Mouse (Mus musculus): ENCODE data around the gene Foxp1. TPM values are rescaled to one million over a fixed set of nuclear protein-coding genes. Genes with fewer than 3 reads are reported as not detected.

Foxp1 gene
- total RNA-seq, 2 experiments from 2014 or later: 44.7 to 51.6 TPM

DNA sequence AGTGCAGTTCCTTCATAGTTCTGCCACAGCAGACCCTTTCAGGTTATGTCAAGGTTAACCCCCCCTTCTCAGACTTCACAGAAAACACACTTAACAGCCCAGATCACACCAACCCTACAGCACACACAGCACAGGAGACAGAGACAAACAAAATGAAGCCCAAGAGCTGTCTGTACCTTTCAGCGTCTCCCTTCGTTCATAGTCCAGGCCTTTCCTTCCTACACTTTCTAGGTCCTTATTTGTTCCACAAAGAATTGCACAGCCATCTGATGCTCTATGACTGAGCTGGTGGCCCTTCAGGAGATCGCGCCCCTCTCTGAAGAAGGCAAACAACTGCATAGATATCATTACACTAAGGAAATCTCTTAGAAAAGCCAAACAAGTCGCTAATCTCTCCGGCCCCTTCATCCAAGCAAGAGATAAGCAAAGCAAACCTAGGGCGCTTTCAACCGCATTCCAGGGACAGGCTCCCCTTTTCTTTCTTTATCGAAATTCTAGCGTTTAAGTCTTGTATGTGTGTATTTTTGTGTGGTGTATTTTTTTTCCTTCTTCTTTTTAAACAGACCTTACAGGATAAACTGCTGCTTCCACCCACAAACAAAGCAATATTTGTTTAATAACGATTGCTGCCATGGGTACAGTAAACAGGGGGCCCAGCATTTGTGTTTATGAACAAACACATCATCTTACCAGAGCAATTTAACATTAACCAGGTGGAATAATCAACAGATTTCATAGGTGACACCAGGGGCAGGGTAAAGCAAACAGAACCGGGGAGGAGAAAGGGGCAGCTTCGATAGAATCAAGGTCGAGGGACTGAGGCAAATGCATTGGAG is 349.2 kb downstream of the Foxp1 start:
- DNase-seq: no peak

DNA sequence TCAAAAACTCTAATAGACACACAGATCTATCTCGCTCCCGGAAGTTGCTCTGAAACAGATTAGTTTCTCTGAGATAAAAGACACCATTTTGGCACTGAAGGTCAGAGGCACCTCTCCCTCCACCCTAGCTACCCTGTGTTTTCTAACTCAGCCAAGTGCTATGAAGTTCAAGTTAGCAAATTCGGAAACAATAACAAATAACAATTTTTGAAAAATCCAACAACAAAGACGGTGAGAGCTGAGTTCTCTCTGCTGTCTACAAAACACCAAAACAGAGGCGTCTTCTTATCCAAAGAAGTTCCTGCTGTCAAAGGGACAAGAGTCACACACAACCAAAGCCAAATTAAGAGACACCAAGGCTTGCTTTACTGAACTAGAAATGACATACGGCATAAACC is 349.9 kb downstream of the Foxp1 start:
- DNase-seq: no peak

DNA sequence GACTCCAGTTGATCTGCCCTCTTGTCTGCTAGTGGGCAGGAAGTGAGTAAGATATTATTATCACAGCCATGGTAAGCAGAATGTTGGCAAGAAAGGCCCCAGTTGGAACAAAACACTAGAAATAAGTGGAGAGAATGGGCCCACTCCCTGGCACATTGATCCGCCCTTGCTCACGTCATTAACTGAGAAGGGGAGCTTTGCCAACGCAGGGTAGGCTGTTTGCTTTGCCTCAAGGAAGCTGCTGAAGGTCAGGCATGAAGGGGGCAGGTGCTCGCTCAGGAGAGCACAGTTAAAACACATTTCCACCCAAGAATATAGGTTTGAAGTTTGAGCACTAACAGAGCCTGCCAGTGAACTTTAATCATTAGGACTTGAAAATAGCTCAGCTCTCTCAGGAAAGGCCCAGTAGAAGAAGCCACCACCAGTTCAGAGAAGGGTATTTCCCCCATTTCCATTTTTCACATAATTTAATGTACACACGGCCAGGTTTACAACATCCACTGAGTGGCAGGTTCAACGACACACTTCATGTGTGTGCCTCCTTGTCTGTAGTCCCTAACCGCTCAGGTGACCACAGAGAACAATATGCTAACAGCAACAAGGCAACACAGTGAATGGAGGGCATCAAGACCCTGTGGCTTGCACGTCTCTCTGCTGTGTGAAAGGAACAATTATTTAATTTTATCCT is 350.5 kb downstream of the Foxp1 start:
- DNase-seq: no peak

DNA sequence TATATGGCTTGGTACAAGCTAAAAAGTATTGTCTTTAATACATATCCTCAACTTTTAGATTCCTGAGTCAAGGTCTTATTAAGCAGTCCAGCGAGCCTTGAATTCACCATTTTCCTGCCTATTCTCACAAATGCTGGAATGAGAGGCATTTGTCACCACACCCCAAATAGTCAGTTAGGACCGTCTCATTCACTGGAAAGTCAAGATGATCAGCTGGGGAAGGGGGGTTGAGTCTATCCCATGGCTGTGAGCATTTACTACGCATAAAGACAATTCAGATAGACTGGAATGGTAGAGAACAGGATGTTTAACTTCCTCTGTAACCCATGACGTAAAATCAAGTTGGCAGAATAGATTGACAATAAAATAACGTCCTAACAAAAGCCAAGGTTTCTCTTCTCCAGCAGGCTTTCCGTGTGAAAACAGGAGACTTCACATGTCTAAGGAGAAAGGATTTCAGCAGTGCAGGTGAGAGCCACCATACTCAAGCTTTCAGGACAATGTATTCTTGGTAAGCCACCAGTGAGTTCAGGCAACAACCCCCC is 351.2 kb downstream of the Foxp1 start:
- DNase-seq: no peak

DNA sequence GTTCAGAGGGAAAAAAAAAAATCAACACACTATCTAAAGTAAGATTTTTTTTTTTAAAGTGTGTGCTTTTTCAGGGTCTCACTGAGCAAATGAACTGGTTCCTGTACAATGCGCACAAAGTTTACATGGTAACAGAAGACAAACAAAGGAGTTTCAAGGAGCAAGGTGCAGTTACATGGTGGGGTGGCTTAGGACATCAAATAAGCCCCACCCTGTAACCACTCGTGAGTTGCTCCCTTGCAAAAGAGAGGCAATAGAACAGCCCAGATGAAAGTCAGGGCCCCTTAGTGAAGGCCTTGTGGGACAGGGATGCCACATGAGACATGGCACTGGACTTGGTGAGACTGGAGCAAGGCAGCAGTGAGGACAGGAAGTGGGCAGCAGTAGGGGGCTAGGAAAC is 353.8 kb downstream of the Foxp1 start:
- DNase-seq: no peak

DNA sequence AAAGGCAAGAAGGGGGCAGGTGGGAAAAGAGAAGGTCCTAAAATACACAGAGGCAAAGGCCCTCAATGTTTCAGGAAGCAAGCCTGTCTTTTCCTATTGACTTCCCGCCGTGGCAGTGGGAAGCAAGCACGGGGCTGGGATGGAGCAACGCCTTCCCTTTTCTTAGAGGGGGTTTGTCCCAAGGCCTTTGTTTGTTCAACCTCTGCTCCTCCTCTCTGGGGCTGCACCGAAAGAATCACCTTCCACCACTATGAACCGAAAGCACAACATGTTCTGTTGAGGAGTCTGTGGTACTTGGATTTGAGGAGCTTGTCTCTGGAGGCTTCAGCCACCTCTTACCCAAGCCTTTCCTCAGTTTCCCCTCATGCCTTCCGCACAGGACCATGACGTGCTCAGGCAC is 355.5 kb downstream of the Foxp1 start:
- DNase-seq: no peak

DNA sequence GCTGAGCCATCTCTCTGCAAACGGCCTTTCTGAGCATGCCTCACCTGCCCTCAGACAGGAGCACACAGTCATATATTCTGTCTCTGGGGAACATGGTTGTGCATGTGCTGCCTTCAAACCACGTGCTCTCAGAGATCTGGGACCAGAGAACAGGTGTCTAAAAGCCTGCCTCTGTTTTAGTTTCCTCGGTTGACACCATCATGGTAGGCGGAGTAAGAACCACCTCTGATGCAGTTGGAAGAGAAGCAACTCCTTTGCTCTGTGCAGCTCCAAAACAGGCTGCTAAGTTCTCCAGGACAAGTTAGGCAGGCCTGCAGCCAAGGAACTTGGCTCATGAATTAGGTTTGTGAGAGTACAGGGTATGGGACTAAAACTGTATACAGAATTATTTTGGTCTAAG is 356.4 kb downstream of the Foxp1 start:
- DNase-seq: no peak

DNA sequence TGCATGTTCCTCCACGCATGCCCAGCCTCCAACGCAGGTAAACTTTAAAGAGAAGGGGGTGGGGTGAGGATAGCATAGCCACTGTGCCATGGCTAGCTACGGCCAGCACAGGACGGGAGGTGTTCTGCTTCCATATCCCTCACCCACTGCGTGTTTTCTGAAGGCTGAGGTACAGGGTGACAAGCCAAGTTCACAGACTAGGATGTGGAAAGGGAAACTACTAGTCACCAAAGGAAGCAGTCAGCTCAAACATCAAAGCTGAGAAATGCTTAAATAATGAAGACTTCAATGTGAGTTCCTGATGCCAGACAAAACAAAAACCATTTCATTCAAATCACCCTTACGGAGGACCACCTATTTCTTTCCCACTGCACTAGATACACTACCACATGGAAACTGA is 357.8 kb downstream of the Foxp1 start:
- no peak for DNase-seq

DNA sequence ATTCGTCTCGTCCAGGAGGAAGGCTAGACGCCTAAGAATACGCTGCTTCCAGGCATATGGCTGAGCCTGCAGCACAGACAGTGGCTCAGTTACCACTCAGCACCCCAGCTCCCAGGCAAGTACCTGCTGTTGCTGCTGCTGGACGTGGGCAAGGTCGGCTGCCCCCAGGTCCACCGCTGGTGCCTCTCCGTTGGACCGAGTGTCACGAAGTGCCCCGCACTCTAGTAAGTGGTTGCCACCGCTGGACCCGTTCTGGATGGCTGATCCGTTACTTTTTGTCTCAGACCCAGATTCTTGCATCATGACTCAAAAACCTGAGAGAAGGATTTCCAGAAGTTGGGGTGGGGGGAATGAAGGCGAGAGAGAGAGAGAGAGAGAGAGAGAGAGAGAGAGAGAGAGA is 359.8 kb downstream of the Foxp1 start:
- no peak for DNase-seq

DNA sequence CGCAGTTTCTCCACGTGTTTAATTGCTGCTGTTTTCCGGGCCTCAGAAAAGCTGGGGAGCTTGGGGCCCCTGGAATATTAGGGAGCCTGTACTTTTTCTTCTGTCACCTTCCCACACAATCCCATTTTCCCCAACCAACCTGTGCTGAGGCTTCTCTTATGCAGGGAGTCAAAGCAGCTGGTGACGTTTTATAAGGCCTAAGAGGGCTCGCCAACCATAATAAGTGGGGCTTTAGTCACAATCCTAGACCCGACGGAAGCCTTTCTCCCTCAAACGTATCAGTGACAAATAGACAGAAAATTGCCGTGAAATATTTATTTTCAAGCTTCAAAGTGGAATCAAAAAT is 362.2 kb downstream of the Foxp1 start:
- DNase-seq: no peak

DNA sequence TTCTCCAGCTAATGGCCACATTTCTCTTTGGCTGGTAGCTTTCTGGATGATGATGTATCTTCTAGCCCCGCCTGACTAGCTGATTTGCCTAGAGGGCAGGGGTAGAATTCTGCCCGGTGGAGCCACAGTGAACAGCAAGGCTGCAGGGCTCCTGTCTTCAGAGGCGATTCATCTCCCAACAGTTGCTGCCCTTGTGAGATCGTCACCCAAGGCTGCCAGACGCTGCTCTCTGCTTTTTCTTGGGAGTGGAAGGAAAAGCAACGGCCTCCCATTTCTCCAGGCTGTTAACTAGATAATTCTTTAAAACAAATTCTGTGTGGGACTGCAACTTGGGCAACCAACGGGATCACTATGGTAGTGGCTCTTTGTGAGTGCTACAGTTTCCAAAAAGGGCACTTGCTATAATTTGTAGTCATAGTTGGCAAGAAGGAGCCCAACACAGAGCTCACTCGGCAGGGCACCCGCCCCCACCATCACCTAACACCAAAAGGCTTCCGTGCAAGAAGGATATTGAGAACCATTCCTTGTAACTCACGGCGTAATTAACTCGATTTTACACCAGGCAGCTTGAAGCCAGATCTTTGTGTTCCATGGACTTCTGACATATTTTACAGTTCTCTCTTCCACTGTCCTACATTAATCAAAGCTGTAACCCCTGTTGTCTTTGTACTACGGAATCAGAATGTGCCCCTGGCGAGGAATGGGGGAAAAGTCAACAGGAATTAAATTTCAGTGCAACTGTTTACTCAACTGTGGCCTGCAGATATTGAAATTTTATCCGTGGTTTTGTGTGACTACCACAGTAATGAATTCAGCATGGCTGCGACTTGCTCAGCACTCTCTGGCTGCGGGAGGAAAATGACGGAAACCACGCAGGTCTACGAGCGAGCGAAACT is 362.8 kb downstream of the Foxp1 start:
- DNase-seq: peak; percentile 23

DNA sequence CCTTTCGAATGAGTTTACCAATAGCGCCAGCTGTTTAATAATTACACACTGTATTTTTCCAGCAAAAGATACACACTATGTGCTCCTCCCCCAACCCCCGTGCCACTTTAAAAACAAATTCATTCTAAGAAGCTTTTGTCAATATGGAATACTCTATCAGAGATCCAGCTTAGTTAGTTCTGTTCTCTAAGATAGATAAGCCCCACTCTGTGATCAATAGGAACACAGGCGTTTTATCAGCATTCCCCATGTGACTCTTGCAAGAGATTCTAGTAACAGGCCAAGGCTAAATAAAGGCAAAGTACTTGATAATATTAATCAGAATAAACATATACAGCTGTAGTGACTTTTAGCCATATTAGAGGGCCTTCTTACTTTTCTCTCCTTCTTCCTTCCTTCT is 368.8 kb downstream of the Foxp1 start:
- no peak for DNase-seq

DNA sequence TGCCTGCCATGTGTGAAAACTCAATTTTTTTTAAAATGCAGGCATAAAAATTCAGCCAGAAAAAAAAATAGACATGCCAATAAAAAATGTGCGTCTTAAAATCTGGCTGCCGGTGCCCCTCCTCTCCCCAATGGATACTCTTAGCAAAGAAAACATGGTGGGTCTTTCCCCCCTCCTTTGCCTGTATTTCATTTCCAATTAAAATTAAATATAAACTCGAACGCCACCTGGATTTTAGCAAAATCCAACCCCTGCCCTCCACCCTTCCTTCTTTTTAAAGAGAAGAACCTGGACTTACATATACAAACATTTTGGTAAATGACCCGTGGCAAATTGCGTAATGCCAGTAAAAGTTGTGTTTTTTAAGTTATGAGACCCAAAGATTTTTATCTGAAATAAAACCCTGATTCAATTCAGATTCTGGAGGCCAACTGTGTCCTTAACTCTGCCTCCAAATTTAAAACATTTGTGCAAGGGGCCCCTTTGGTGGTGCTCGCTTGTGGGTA is 376.1 kb downstream of the Foxp1 start:
- no peak for DNase-seq

DNA sequence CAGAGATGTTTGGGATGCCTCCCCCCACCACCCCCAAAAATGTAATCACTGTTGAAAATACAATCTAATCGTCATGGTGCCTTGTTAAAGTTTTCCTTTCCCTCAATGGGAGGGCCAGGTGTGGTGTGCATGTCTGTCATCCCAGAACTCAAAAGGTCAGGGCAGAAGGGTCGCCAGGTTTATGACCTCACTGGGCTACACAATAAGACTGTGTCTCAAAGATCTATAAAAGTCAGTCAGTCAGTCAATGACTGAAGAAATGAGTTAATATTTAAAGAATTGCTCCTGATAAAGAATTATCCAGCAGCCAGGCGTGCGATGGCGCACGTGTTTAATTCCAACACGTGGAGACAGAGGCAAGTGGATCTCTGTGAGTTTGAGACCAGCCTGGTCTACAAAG is 377.5 kb downstream of the Foxp1 start:
- no peak for DNase-seq

DNA sequence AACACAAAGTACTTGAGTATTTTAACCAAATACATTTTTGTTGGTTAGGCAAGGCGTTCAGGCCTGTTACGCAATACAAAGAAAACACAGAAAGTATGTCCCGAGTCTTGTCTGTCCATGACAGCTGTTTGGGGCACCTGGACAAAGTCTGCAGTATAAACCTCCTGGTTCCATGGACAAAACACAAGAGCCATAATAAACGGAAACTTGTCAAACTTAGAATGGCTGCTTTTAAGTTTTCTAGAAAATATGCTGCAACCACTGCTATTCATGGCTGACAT is 378.8 kb downstream of the Foxp1 start:
- DNase-seq: no peak

DNA sequence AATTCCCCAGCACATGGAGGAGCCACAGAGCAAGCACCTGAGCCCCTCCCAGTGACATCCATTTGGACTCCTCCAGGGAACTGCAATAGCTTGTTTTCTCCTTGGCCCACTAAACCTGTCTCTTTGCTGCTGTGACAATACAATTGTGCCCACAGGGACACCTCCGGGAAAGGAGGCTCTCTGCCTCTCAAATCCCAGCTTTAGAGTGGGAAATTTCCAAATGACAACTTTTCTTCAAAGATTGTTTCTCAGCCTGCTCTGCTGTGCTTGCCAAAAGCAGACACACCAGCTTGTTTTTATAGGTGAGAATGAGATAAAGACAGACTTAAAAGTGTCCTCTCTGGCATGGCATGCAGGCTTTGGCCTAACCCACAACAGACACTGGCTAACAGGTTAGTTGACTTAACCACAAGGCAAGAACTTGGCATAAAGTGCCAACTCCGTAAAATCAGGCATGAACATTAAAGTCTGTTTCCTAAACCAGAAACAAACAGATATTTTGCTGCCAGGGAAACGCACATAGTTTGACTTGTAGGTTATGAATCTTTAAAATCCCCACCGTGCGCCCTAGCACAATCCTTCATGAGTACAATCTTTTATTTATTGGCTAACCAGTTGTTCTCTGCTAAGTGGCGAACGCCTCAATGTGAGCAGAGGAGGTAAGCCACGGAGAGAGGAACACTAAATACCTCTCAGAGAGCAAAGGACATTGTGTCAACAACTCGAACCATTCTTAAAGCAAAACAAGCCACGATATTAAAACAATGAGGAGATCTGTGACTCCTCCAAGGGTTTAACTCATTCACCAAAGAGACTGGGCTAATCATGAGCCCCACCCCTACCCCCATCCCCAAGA is 379.4 kb downstream of the Foxp1 start:
- no peak for DNase-seq

DNA sequence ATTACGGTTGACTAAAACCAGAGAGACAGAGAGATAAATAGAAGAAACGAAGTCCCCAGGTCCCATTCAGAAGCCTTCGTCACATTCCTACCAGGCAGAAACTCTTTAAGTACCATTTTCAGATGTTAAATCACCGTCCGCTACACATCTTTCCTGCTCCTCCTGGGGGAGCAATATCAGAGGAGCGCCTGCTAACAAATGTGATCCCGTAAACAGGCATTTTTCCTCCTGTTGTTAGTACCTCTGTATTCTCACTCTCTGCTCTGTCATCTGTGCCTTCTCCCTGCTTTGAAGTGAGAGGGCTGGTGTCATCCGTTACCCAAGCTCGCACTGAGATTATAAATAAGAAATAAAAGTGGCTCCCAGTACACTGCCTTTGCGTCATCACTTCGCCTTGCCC is 384.5 kb downstream of the Foxp1 start:
- no peak for DNase-seq

DNA sequence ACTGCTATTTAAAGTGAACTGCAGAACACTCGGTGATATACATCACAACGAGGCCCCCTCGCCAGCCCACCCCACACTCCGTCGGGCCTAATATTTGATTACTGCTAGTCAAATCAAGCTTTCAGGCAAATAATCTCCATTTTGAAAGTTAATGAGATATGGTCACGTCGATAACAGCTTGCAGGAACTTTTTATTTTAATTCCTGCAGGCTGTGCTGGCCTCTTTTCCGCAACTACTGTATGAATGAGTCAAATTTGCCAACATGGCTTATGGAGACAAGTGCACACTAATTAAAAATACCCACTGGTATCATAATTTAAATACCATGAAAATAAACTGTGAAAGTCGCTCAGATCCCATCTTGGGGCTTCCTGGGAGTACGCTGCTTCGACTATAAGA is 385.4 kb downstream of the Foxp1 start:
- no peak for DNase-seq

DNA sequence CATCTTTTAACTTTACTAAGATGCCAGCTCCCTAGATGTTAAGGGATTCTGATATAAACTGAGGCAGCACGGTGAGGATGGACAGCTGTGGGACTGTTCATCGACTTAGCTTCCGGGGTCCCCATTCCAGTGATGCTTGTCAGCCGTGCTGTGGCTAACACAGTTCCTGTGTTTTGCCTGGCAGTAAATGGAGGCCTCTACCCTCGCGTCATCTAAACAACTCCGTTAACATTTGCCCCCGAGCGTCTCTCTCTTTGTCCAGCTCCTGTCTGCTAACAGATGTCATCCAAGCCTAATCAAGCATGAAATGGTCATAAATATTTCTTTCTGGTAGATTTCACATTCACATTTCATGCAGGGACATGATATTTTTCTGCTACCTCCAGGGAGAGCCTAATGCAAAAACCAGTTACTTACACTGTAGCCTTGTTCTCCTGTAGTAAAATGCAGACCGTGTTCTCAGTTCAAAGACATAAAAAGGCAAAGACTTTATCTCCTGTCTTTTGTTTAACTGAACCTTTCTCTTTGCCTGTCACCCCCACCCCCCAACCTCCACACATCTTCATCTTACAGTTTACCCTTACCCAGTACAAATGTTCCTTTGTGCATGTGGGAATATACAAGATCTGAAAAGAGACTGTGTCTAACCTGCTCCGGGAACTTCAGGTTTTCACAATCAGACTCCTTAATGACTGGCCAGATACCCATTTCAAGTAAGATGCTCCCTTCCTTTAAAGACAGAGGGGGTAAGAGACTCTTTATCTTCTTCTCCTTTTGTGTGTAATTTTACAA is 386.4 kb downstream of the Foxp1 start:
- DNase-seq: no peak

DNA sequence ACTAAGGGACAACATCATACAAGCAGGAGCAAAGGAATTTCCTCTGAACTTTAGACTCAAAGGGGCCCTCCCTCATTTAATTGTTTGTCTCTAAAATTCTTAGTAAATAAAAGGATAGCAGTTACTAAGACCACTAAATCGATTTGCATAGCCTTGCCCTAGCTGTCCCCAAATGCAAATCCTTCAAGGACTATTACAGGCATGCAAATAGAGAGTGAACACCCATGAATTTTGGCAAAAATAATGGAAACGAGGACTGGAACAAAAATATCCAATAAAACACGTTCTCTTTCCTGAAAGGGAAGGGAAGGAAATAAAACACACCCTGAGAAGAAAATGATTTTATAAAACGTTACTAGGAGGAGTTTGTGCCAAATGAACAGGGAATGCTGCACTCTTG is 390.7 kb downstream of the Foxp1 start:
- no peak for DNase-seq
